Mouse (Mus musculus) ES-Bruce4 (cell line): ENCODE results near the gene Zfp592.

ENCODE experiments used
- CTCF ChIP-seq: IDR thresholded peaks from one replicate; pipeline ENCODE4 v1.8.1; 2011; ENCODE audit warnings: low read depth, low read length
- EP300 ChIP-seq: IDR thresholded peaks from 2 replicates; pipeline ENCODE4 v1.6.1; 2011; ENCODE audit warnings: low read depth, low read length; ENCODE audit not compliant: insufficient read depth

DNA sequence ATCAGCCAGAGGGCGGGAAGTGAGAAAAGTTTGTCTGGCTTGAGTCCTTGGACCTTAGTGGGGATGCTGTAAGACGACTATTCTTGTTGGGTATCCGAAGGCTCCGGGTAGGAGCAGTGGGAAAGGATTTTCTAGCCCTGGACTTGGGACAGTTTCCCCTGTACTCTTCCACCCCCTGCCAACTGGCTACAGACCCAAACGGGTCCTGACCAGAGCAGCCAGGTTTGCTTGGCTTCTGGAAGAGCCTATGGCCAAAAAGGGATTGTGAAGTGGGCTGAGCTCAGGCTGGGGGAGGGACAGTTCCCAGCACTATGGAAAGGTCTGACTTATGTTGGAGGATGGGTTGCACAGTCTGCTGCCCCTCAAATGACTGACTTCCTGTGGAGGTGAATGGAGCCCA, 65.9 kb downstream of the Zfp592 start:
- TF ChIP-seq CTCF (no peak), EP300 (no peak)
